Mouse (Mus musculus) midbrain, embryonic 13.5 days (tissue): Measurements from ENCODE around the gene Gm19684. TPM values are rescaled to one million over a fixed set of nuclear protein-coding genes. Genes with fewer than 3 reads are reported as not detected.
"Not testable (repeated sequence)": the region's sequence is repeated elsewhere in the genome, so short reads cannot be mapped to it uniquely, and the experiment has no call there.

Experiments used
- ATAC-seq: fragments of 200-750 bp; cut with Nextera tagmentation; 2 replicates; pipeline ENCODE4 v1.8.0; 2017; ENCODE audit warnings: mild to moderate bottlenecking, moderate TSS enrichment, moderate library complexity
- H3K27ac ChIP-seq: fragments of 300-500 bp; sonication (generic); 2 replicates; pipeline ENCODE4 v1.5.1; 2015; ENCODE audit warnings: inconsistent platforms, mild to moderate bottlenecking, moderate library complexity
- H3K27me3 ChIP-seq: fragments of 300-500 bp; sonication (generic); 2 replicates; pipeline ENCODE4 v1.6.1; 2015; ENCODE audit warnings: mild to moderate bottlenecking, inconsistent platforms
- H3K36me3 ChIP-seq: fragments of 300-500 bp; sonication (generic); 2 replicates; pipeline ENCODE4 v1.6.1; 2015; ENCODE audit warnings: mild to moderate bottlenecking, inconsistent platforms
- H3K4me1 ChIP-seq: fragments of 300-500 bp; sonication (generic); replicated peaks from 2 replicates; pipeline ENCODE4 v1.6.1; 2015; ENCODE audit warnings: inconsistent platforms
- H3K4me2 ChIP-seq: fragments of 300-500 bp; sonication (generic); replicated peaks from 2 replicates; pipeline ENCODE4 v1.6.1; 2015; ENCODE audit warnings: moderate library complexity, mild to moderate bottlenecking, inconsistent platforms
- H3K4me3 ChIP-seq: fragments of 300-500 bp; sonication (generic); replicated peaks from 2 replicates; pipeline ENCODE4 v1.5.1; 2015; ENCODE audit warnings: mild to moderate bottlenecking, inconsistent platforms
- H3K9ac ChIP-seq: fragments of 300-500 bp; sonication (generic); replicated peaks from 2 replicates; pipeline ENCODE4 v1.6.1; 2015; ENCODE audit warnings: mild to moderate bottlenecking, inconsistent platforms
- H3K9me3 ChIP-seq: fragments of 300-500 bp; sonication (generic); 2 replicates; pipeline ENCODE4 v1.6.1; 2016; ENCODE audit warnings: mild to moderate bottlenecking, inconsistent platforms
- WGBS: fragments of 180-500 bp; shearing (Covaris S2); methylation state at CpG from one replicate; pipeline ENCODE4 v1.1.7; 2015; 5-methylcytosine and 5-hydroxymethylcytosine counted together
- polyA plus RNA-seq: library from polyadenylated mRNA; unstranded; fragments of >200 nt; fragmentation: Nextera tagmentation; extraction: Ambion mirVana; gene quantifications from 2 replicates; pipeline ENCODE4 v1.2.1, GENCODE M21; 2015

Gene Gm19684
- polyA plus RNA-seq, 1 experiment from 2014 or later = not detected

GRCm38 (mm10) chr17:36110641-36111509, 10.6 kb upstream of the Gm19684 start:
- H3K4me1 ChIP-seq = peaks cover 13% of the 10 kb centered on the region
- peak; percentile 78 for ATAC-seq
- WGBS = 1% methylated on average over 57 of the region's 57 CpGs
- not testable (repeated sequence) for H3K27ac ChIP-seq, H3K9me3 ChIP-seq, H3K36me3 ChIP-seq
- H3K27me3 ChIP-seq = peaks cover 29% of the 10 kb centered on the region
- peak overlapping the region; percentile 80 for H3K4me2 ChIP-seq
- peak overlapping the region; percentile 61 for H3K9ac ChIP-seq
- H3K4me3 ChIP-seq = peak overlapping the region; percentile 43

- not testable (repeated sequence) for H3K27ac ChIP-seq
These were observed 10.0 kb upstream of the Gm19684 start for GRCm38 (mm10) chr17:36111510-36111868.

GRCm38 (mm10) chr17:36113979-36114593, 7.4 kb upstream of the Gm19684 start:
- not testable (repeated sequence) for H3K36me3 ChIP-seq, H3K9ac ChIP-seq, H3K9me3 ChIP-seq, H3K4me3 ChIP-seq, H3K27ac ChIP-seq, H3K4me2 ChIP-seq
- Histone ChIP-seq H3K4me1 (peaks cover 13% of the 10 kb centered on the region), H3K27me3 (peaks cover 31% of the 10 kb centered on the region)
- 0 out of 2 replicates have a peak, but pooled peaks have one; percentile 43 for ATAC-seq
- 25% methylated on average over 6 of the region's 6 CpGs for WGBS

More at GRCm38 (mm10) chr17:36111510-36111868, 10.0 kb upstream of the Gm19684 start:
- Histone ChIP-seq H3K9ac (peak overlapping the region; percentile 61), H3K4me3 (peak overlapping the region; percentile 43), H3K27me3 (peaks cover 29% of the 10 kb centered on the region), H3K4me1 (peaks cover 13% of the 10 kb centered on the region), H3K4me2 (peak overlapping the region; percentile 80)
- 3% methylated on average over 10 of the region's 10 CpGs for WGBS
- H3K9me3 ChIP-seq, H3K36me3 ChIP-seq: not testable (repeated sequence)
- peak; percentile 51; the same call in 1 of the 2 replicates for ATAC-seq

- not testable (repeated sequence) for H3K27ac ChIP-seq, H3K9ac ChIP-seq, H3K4me2 ChIP-seq, H3K9me3 ChIP-seq, H3K36me3 ChIP-seq, H3K4me3 ChIP-seq, ATAC-seq, H3K4me1 ChIP-seq
- H3K27me3 ChIP-seq = peaks cover 35% of the 10 kb centered on the region
- WGBS = 18% methylated on average over 3 of the region's 3 CpGs
These were observed 4.9 kb upstream of the Gm19684 start for GRCm38 (mm10) chr17:36116545-36116944.

- ATAC-seq, H3K4me1 ChIP-seq, H3K4me2 ChIP-seq, H3K27ac ChIP-seq, H3K36me3 ChIP-seq, H3K4me3 ChIP-seq, H3K9me3 ChIP-seq, H3K9ac ChIP-seq: not testable (repeated sequence)
- 29% methylated on average over 18 of the region's 18 CpGs for WGBS
- peaks cover 38% of the 10 kb centered on the region for H3K27me3 ChIP-seq
These were observed 639 bp upstream of the Gm19684 start for GRCm38 (mm10) chr17:36120839-36121238.

GRCm38 (mm10) chr17:36124111-36124510, 2.6 kb downstream of the Gm19684 start:
- H3K36me3 ChIP-seq, ATAC-seq, H3K4me1 ChIP-seq, H3K9me3 ChIP-seq, H3K4me3 ChIP-seq, H3K4me2 ChIP-seq, H3K27ac ChIP-seq, H3K9ac ChIP-seq: not testable (repeated sequence)
- H3K27me3 ChIP-seq = peaks cover 36% of the 10 kb centered on the region
- 78% methylated on average over 3 of the region's 3 CpGs for WGBS

- not testable (repeated sequence) for H3K9me3 ChIP-seq, H3K36me3 ChIP-seq, H3K4me2 ChIP-seq, H3K27me3 ChIP-seq, H3K4me1 ChIP-seq, H3K4me3 ChIP-seq, H3K27ac ChIP-seq, ATAC-seq, H3K9ac ChIP-seq
- WGBS = 68% methylated on average over 11 of the region's 13 CpGs
These were observed 7.0 kb downstream of the Gm19684 start for GRCm38 (mm10) chr17:36128525-36128924.

GRCm38 (mm10) chr17:36128968-36129817, 7.7 kb downstream of the Gm19684 start, which contains the start of gene Gm7030:
TSS of gene Gm7030 (minus strand) at chr17:36129425.
- not testable (repeated sequence) for H3K27me3 ChIP-seq, H3K4me1 ChIP-seq, H3K9ac ChIP-seq, H3K36me3 ChIP-seq, H3K9me3 ChIP-seq, H3K4me2 ChIP-seq, H3K4me3 ChIP-seq, ATAC-seq, H3K27ac ChIP-seq
- 26% methylated on average over 28 of the region's 28 CpGs for WGBS

GRCm38 (mm10) chr17:36131516-36132265, 10.2 kb downstream of the Gm19684 start:
- H3K9ac ChIP-seq = no peak overlapping the region
- H3K36me3 ChIP-seq = no peaks in the 10 kb centered on the region
- H3K4me1 ChIP-seq = no peaks in the 10 kb centered on the region
- no peak overlapping the region for H3K4me2 ChIP-seq
- H3K27me3 ChIP-seq = 0 out of 2 replicates have a peak, but pooled peaks cover 8% of the 10 kb centered on the region
- no peak overlapping the region for H3K4me3 ChIP-seq
- H3K9me3 ChIP-seq = no peaks in the 10 kb centered on the region
- WGBS = 78% methylated on average over 5 of the region's 5 CpGs
- no peak overlapping the region for H3K27ac ChIP-seq
- ATAC-seq = no peak

GRCm38 (mm10) chr17:36135421-36136231, 14.1 kb downstream of the Gm19684 start:
- not testable (repeated sequence) for H3K4me3 ChIP-seq, H3K9me3 ChIP-seq, H3K4me2 ChIP-seq, H3K9ac ChIP-seq, H3K27ac ChIP-seq, H3K36me3 ChIP-seq, ATAC-seq, H3K4me1 ChIP-seq
- peaks cover 19% of the 10 kb centered on the region for H3K27me3 ChIP-seq
